Mouse (Mus musculus): ENCODE measurements around the gene Prkn.
A peak's percentile ranks its signal among the peaks of the same experiment; 100 is the strongest.

GRCm38 (mm10) chr17:12103781-12104180 is 1263.6 kb downstream of the Prkn start:
- TF ChIP-seq POLR2A (IDR thresholded peaks at IDR 0.05; ENCODE audit: extremely low read depth, insufficient read depth, low read length): no peak
- 0 out of 2 replicates have a peak, but pooled peaks have one; percentile 9 for TF ChIP-seq CTCF (IDR thresholded peaks at IDR 0.05; ENCODE audit: extremely low read depth, insufficient read depth, low read length)
